Mouse (Mus musculus) kidney, embryonic 14.5 days (tissue): ENCODE results near the gene Ppp1r21. TPM values are rescaled to one million over a fixed set of nuclear protein-coding genes. Genes with fewer than 3 reads are reported as not detected.

Source experiments
- ATAC-seq: fragments of 200-750 bp; cut with Nextera tagmentation; 2 replicates; pipeline ENCODE4 v1.8.0; 2017; ENCODE audit warnings: moderate number of reproducible peaks, mild to moderate bottlenecking, moderate TSS enrichment, moderate library complexity; ENCODE audit not compliant: low FRiP score, low TSS enrichment
- H3K27ac ChIP-seq: fragments of 300-500 bp; sonication (generic); 2 replicates; pipeline ENCODE4 v1.5.1; 2014; ENCODE audit warnings: low read depth, mild to moderate bottlenecking, low read length, moderate library complexity, mixed read lengths
- H3K27me3 ChIP-seq: fragments of 300-500 bp; sonication (generic); 2 replicates; pipeline ENCODE4 v1.6.1; 2014; ENCODE audit warnings: mild to moderate bottlenecking, low read length; ENCODE audit not compliant: control insufficient read depth, insufficient read depth
- H3K36me3 ChIP-seq: fragments of 300-500 bp; sonication (generic); 2 replicates; pipeline ENCODE4 v1.6.1; 2014; ENCODE audit warnings: low read length, mixed read lengths; ENCODE audit not compliant: control insufficient read depth, insufficient read depth
- H3K4me1 ChIP-seq: fragments of 300-500 bp; sonication (generic); 2 replicates; pipeline ENCODE4 v1.6.1; 2014; ENCODE audit warnings: low read length, mixed read lengths; ENCODE audit not compliant: control insufficient read depth, insufficient read depth
- H3K4me2 ChIP-seq: fragments of 300-500 bp; sonication (generic); replicated peaks from 2 replicates; pipeline ENCODE4 v1.6.1; 2014; ENCODE audit warnings: low read depth, mild to moderate bottlenecking, low read length
- H3K4me3 ChIP-seq: fragments of 300-500 bp; sonication (generic); 2 replicates; pipeline ENCODE4 v1.5.1; 2014; ENCODE audit warnings: mild to moderate bottlenecking, low read length
- H3K9ac ChIP-seq: fragments of 300-500 bp; sonication (generic); 2 replicates; pipeline ENCODE4 v1.6.1; 2014; ENCODE audit warnings: low read depth, mild to moderate bottlenecking, low read length, moderate library complexity
- H3K9me3 ChIP-seq: fragments of 300-500 bp; sonication (generic); 2 replicates; pipeline ENCODE4 v1.6.1; 2016; ENCODE audit warnings: low read length; ENCODE audit not compliant: control insufficient read depth
- WGBS: fragments of 180-500 bp; shearing (Covaris S2); extraction: QIAGEN DNeasy Blood & Tissue Kit; methylation state at CpG from one replicate; pipeline ENCODE4 v1.1.7; 2014; 5-methylcytosine and 5-hydroxymethylcytosine counted together
- polyA plus RNA-seq: library from polyadenylated mRNA; unstranded; fragments of >200 nt; fragmentation: Nextera tagmentation; extraction: Ambion mirVana; gene quantifications from 2 replicates; pipeline ENCODE4 v1.2.1, GENCODE M21; 2014

Gene Ppp1r21
- polyA plus RNA-seq, 1 experiment from 2014 or later = 30.3 TPM

- WGBS = 70% methylated on average over 4 of the region's 4 CpGs
- ATAC-seq = no peak
- Histone ChIP-seq H3K4me3 (no peak overlapping the region), H3K4me1 (peaks cover 3% of the 10 kb centered on the region; the same call in 1 of the 2 replicates), H3K27me3 (no peaks in the 10 kb centered on the region), H3K4me2 (no peak overlapping the region), H3K27ac (no peak overlapping the region), H3K36me3 (no peaks in the 10 kb centered on the region), H3K9me3 (no peaks in the 10 kb centered on the region), H3K9ac (no peak overlapping the region)
Measured at GRCm38 (mm10) chr17:88596068-88596467, 66.2 kb downstream of the Ppp1r21 start.

GRCm38 (mm10) chr17:88596544-88597221 lies 66.8 kb downstream of the Ppp1r21 start:
- WGBS = 32% methylated on average over 16 of the region's 16 CpGs
- peak overlapping the region; percentile 67 for H3K4me3 ChIP-seq
- no peaks in the 10 kb centered on the region for H3K27me3 ChIP-seq
- H3K4me2 ChIP-seq = peak overlapping the region; percentile 69
- peak overlapping the region; percentile 81; the same call in 1 of the 2 replicates for H3K27ac ChIP-seq
- H3K36me3 ChIP-seq = no peaks in the 10 kb centered on the region
- ATAC-seq = no peak
- no peaks in the 10 kb centered on the region for H3K9me3 ChIP-seq
- H3K4me1 ChIP-seq = peaks cover 3% of the 10 kb centered on the region; the same call in 1 of the 2 replicates
- H3K9ac ChIP-seq = peak overlapping the region; percentile 69; the same call in 1 of the 2 replicates

- H3K4me2 ChIP-seq = peak within 1 kb of the TSS; percentile 69
- H3K36me3 ChIP-seq = no peaks in the 10 kb centered on the region
- H3K4me1 ChIP-seq = peaks cover 3% of the 10 kb centered on the region; the same call in 1 of the 2 replicates
- H3K4me3 ChIP-seq = peak within 1 kb of the TSS; percentile 67
- peak within 1 kb of the TSS; percentile 69 for H3K9ac ChIP-seq
- no peaks in the 10 kb centered on the region for H3K9me3 ChIP-seq
- 1% methylated on average over 36 of the region's 41 CpGs for WGBS
- peak; percentile 91 for ATAC-seq
- H3K27ac ChIP-seq = peak within 1 kb of the TSS; percentile 81
- H3K27me3 ChIP-seq = no peaks in the 10 kb centered on the region
Measured at GRCm38 (mm10) chr17:88597222-88598055, 67.5 kb downstream of the Ppp1r21 start, which contains the start of gene Ston1. TSS of gene Ston1 (plus strand) at chr17:88597684.

GRCm38 (mm10) chr17:88598056-88598420 lies 68.1 kb downstream of the Ppp1r21 start:
- no peak for ATAC-seq
- H3K4me1 ChIP-seq = peaks cover 3% of the 10 kb centered on the region; the same call in 1 of the 2 replicates

GRCm38 (mm10) chr17:88598570-88599368 lies 68.9 kb downstream of the Ppp1r21 start:
- Histone ChIP-seq H3K27me3 (no peaks in the 10 kb centered on the region), H3K9me3 (no peaks in the 10 kb centered on the region), H3K4me3 (peak overlapping the region; percentile 67), H3K4me2 (peak overlapping the region; percentile 69), H3K27ac (peak overlapping the region; percentile 30; the same call in 1 of the 2 replicates), H3K36me3 (no peaks in the 10 kb centered on the region), H3K9ac (peak overlapping the region; percentile 34; the same call in 1 of the 2 replicates), H3K4me1 (peaks cover 3% of the 10 kb centered on the region; the same call in 1 of the 2 replicates)
- ATAC-seq = no peak
- 19% methylated on average over 14 of the region's 14 CpGs for WGBS

More at GRCm38 (mm10) chr17:88598056-88598420, 68.1 kb downstream of the Ppp1r21 start:
- Histone ChIP-seq H3K4me3 (peak overlapping the region; percentile 67), H3K36me3 (no peaks in the 10 kb centered on the region), H3K27ac (peak overlapping the region; percentile 81; the same call in 1 of the 2 replicates), H3K4me2 (peak overlapping the region; percentile 69), H3K9me3 (no peaks in the 10 kb centered on the region), H3K9ac (peak overlapping the region; percentile 69; the same call in 1 of the 2 replicates), H3K27me3 (no peaks in the 10 kb centered on the region)
- 2% methylated on average over 5 of the region's 5 CpGs for WGBS

- H3K4me3 ChIP-seq = no peak overlapping the region
- WGBS = 72% methylated on average over 8 of the region's 8 CpGs
- no peaks in the 10 kb centered on the region for H3K9me3 ChIP-seq
- no peaks in the 10 kb centered on the region for H3K36me3 ChIP-seq
- H3K4me1 ChIP-seq = peaks cover 3% of the 10 kb centered on the region; the same call in 1 of the 2 replicates
- H3K4me2 ChIP-seq = no peak overlapping the region
- no peak overlapping the region for H3K9ac ChIP-seq
- no peak for ATAC-seq
- H3K27me3 ChIP-seq = no peaks in the 10 kb centered on the region
- H3K27ac ChIP-seq = no peak overlapping the region
Measured at GRCm38 (mm10) chr17:88600492-88601026, 70.6 kb downstream of the Ppp1r21 start.

GRCm38 (mm10) chr17:88603943-88604342 lies 74.0 kb downstream of the Ppp1r21 start:
- Histone ChIP-seq H3K9me3 (no peaks in the 10 kb centered on the region), H3K9ac (no peak overlapping the region), H3K27me3 (no peaks in the 10 kb centered on the region), H3K4me3 (no peak overlapping the region), H3K4me1 (no peaks in the 10 kb centered on the region; the same call in 1 of the 2 replicates), H3K27ac (no peak overlapping the region), H3K4me2 (no peak overlapping the region), H3K36me3 (no peaks in the 10 kb centered on the region)
- ATAC-seq = no peak
- WGBS = 90% methylated on average over 11 of the region's 11 CpGs

- H3K27me3 ChIP-seq = no peaks in the 10 kb centered on the region
- H3K4me3 ChIP-seq = no peak overlapping the region
- no peak overlapping the region for H3K27ac ChIP-seq
- no peak overlapping the region for H3K4me2 ChIP-seq
- H3K9me3 ChIP-seq = no peaks in the 10 kb centered on the region
- no peaks in the 10 kb centered on the region for H3K36me3 ChIP-seq
- no peak overlapping the region for H3K9ac ChIP-seq
- 66% methylated on average over 2 of the region's 2 CpGs for WGBS
- ATAC-seq = no peak
- H3K4me1 ChIP-seq = no peaks in the 10 kb centered on the region
Measured at GRCm38 (mm10) chr17:88606056-88606455, 76.1 kb downstream of the Ppp1r21 start.
